Mouse (Mus musculus) midbrain, postnatal 0 days (tissue): ENCODE results near the gene Spop. TPM values are rescaled to one million over a fixed set of nuclear protein-coding genes. Genes with fewer than 3 reads are reported as not detected.

Experiments used
- ATAC-seq: fragments of 200-750 bp; cut with Nextera tagmentation; 2 replicates; pipeline ENCODE4 v1.8.0; 2017; ENCODE audit warnings: moderate number of reproducible peaks, mild to moderate bottlenecking, moderate TSS enrichment, moderate library complexity; ENCODE audit not compliant: low FRiP score
- DNase-seq: peaks from one replicate; pipeline ENCODE4 v3.0.0-alpha.2; 2015; ENCODE audit warnings: low spot score
- H3K27ac ChIP-seq: fragments of 300-500 bp; sonication (generic); 2 replicates; pipeline ENCODE4 v1.5.1; 2014; ENCODE audit warnings: low read depth, mild to moderate bottlenecking, low read length, mixed read lengths
- H3K27me3 ChIP-seq: fragments of 300-500 bp; sonication (generic); 2 replicates; pipeline ENCODE4 v1.6.1; 2014; ENCODE audit warnings: low read length, control low read depth, mixed read lengths; ENCODE audit not compliant: insufficient read depth
- H3K36me3 ChIP-seq: fragments of 300-500 bp; sonication (generic); 2 replicates; pipeline ENCODE4 v1.6.1; 2014; ENCODE audit warnings: low read length, control low read depth, mixed read lengths; ENCODE audit not compliant: insufficient read depth
- H3K4me1 ChIP-seq: fragments of 300-500 bp; sonication (generic); 2 replicates; pipeline ENCODE4 v1.6.1; 2014; ENCODE audit warnings: mild to moderate bottlenecking, control low read depth, antibody characterized with exemption, low read length, mixed read lengths; ENCODE audit not compliant: insufficient read depth
- H3K4me2 ChIP-seq: fragments of 300-500 bp; sonication (generic); 2 replicates; pipeline ENCODE4 v1.6.1; 2014; ENCODE audit warnings: low read depth, mild to moderate bottlenecking, low read length, mixed read lengths; ENCODE audit not compliant: poor library complexity, severe bottlenecking
- H3K4me3 ChIP-seq: fragments of 300-500 bp; sonication (generic); 2 replicates; pipeline ENCODE4 v1.5.1; 2014; ENCODE audit warnings: low read depth, mild to moderate bottlenecking, low read length, moderate library complexity
- H3K9ac ChIP-seq: fragments of 300-500 bp; sonication (generic); replicated peaks from 2 replicates; pipeline ENCODE4 v1.6.1; 2014; ENCODE audit warnings: mild to moderate bottlenecking, low read length, moderate library complexity, mixed read lengths; ENCODE audit not compliant: poor library complexity, severe bottlenecking
- H3K9me3 ChIP-seq: fragments of 300-500 bp; sonication (generic); 2 replicates; pipeline ENCODE4 v1.6.1; 2016; ENCODE audit warnings: low read length, control low read depth
- CTCF ChIP-seq: IDR thresholded peaks from 2 replicates; pipeline ENCODE4 v1.5.1; 2016; ENCODE audit warnings: antibody characterized with exemption, mild to moderate bottlenecking
- WGBS: fragments of 180-500 bp; shearing (Covaris S2); extraction: QIAGEN DNeasy Blood & Tissue Kit; methylation state at CpG from one replicate; pipeline ENCODE4 v1.1.7; 2014; 5-methylcytosine and 5-hydroxymethylcytosine counted together
- polyA plus RNA-seq: library from polyadenylated mRNA; unstranded; fragments of >200 nt; fragmentation: Nextera tagmentation; extraction: Ambion mirVana; gene quantifications from 2 replicates; pipeline ENCODE4 v1.2.1, GENCODE M21; 2015
- total RNA-seq: library from RNA; depleted of rRNA; stranded (reverse); fragments of >200 nt; gene quantifications from 2 replicates; pipeline ENCODE4 v1.2.3, GENCODE M21; 2014

Gene Spop
- total and polyA plus RNA-seq, 2 experiments from 2014 or later: 54.3 to 231 TPM

GRCm38 (mm10) chr11:95490104-95490503 is 76.2 kb downstream of the Spop start:
- WGBS: 90% methylated on average over 14 of the region's 14 CpGs
- no peak for DNase-seq
- no peak for TF ChIP-seq CTCF
- no peak overlapping the region for H3K9ac ChIP-seq
- no peaks in the 10 kb centered on the region for H3K27me3 ChIP-seq
- H3K27ac ChIP-seq: no peak overlapping the region
- H3K4me1 ChIP-seq: no peaks in the 10 kb centered on the region
- no peaks in the 10 kb centered on the region for H3K9me3 ChIP-seq
- no peak overlapping the region for H3K4me2 ChIP-seq
- no peak for ATAC-seq
- H3K36me3 ChIP-seq: peaks cover 42% of the 10 kb centered on the region; the same call in 1 of the 2 replicates
- H3K4me3 ChIP-seq: no peak overlapping the region

- H3K9ac ChIP-seq: no peak overlapping the region
- peaks cover 40% of the 10 kb centered on the region; the same call in 1 of the 2 replicates for H3K36me3 ChIP-seq
- H3K27ac ChIP-seq: no peak overlapping the region
- H3K9me3 ChIP-seq: no peaks in the 10 kb centered on the region
- H3K4me3 ChIP-seq: no peak overlapping the region
- ATAC-seq: no peak
- 70% methylated on average over 4 of the region's 4 CpGs for WGBS
- no peaks in the 10 kb centered on the region for H3K4me1 ChIP-seq
- no peak overlapping the region for H3K4me2 ChIP-seq
- no peak for DNase-seq
- no peaks in the 10 kb centered on the region for H3K27me3 ChIP-seq
- no peak for TF ChIP-seq CTCF
Observed at GRCm38 (mm10) chr11:95492256-95492655, 78.4 kb downstream of the Spop start.

GRCm38 (mm10) chr11:95493010-95493409 is 79.1 kb downstream of the Spop start:
- H3K4me3 ChIP-seq: no peak overlapping the region
- DNase-seq (no peak), ATAC-seq (no peak)
- H3K4me2 ChIP-seq: no peak overlapping the region
- TF ChIP-seq CTCF: no peak
- H3K9me3 ChIP-seq: no peaks in the 10 kb centered on the region
- peaks cover 37% of the 10 kb centered on the region; the same call in 1 of the 2 replicates for H3K36me3 ChIP-seq
- no peaks in the 10 kb centered on the region for H3K27me3 ChIP-seq
- no peaks in the 10 kb centered on the region for H3K4me1 ChIP-seq
- H3K9ac ChIP-seq: no peak overlapping the region
- WGBS: 59% methylated on average over 4 of the region's 4 CpGs
- H3K27ac ChIP-seq: no peak overlapping the region

GRCm38 (mm10) chr11:95493950-95494349 is 80.1 kb downstream of the Spop start:
- H3K27me3 ChIP-seq: no peaks in the 10 kb centered on the region
- WGBS: 85% methylated on average over 9 of the region's 9 CpGs
- ATAC-seq (no peak), DNase-seq (no peak)
- no peak overlapping the region for H3K27ac ChIP-seq
- H3K4me1 ChIP-seq: no peaks in the 10 kb centered on the region
- H3K4me3 ChIP-seq: no peak overlapping the region
- H3K9me3 ChIP-seq: no peaks in the 10 kb centered on the region
- no peak for TF ChIP-seq CTCF
- H3K4me2 ChIP-seq: no peak overlapping the region
- peaks cover 37% of the 10 kb centered on the region; the same call in 1 of the 2 replicates for H3K36me3 ChIP-seq
- H3K9ac ChIP-seq: no peak overlapping the region

GRCm38 (mm10) chr11:95494374-95494773 is 80.5 kb downstream of the Spop start:
- Histone ChIP-seq H3K4me3 (no peak overlapping the region), H3K4me1 (no peaks in the 10 kb centered on the region), H3K27me3 (no peaks in the 10 kb centered on the region), H3K9ac (no peak overlapping the region), H3K4me2 (no peak overlapping the region), H3K36me3 (peaks cover 34% of the 10 kb centered on the region; the same call in 1 of the 2 replicates), H3K9me3 (no peaks in the 10 kb centered on the region), H3K27ac (no peak overlapping the region)
- WGBS: 80% methylated on average over 3 of the region's 3 CpGs
- ATAC-seq (no peak), DNase-seq (no peak)
- TF ChIP-seq CTCF: no peak

GRCm38 (mm10) chr11:95495883-95496282 is 82.0 kb downstream of the Spop start:
- Histone ChIP-seq H3K27ac (no peak overlapping the region), H3K4me3 (no peak overlapping the region), H3K4me2 (no peak overlapping the region), H3K36me3 (peaks cover 25% of the 10 kb centered on the region; the same call in 1 of the 2 replicates), H3K4me1 (no peaks in the 10 kb centered on the region), H3K9me3 (no peaks in the 10 kb centered on the region), H3K9ac (no peak overlapping the region), H3K27me3 (no peaks in the 10 kb centered on the region)
- DNase-seq (no peak), ATAC-seq (no peak)
- TF ChIP-seq CTCF: no peak
- 94% methylated on average over 9 of the region's 9 CpGs for WGBS
